Mouse (Mus musculus) C2C12 (cell line): ENCODE measurements at regions not wholly inside any gene's neighbourhood (a gene's known extent, or its start where the extent isn't known, plus 50 kb on each side); places are given as distances from the start of the nearest gene placed in this dataset.

Experiments used
- CEBPB ChIP-seq: IDR thresholded peaks from one replicate; pipeline ENCODE4 v1.6.1; 2011; ENCODE audit warnings: low read depth, mild to moderate bottlenecking, control low read depth, moderate library complexity
- CTCF ChIP-seq: IDR thresholded peaks from one replicate; pipeline ENCODE4 v1.5.1; 2011; ENCODE audit not compliant: control insufficient read depth, insufficient read depth, insufficient read length

DNA sequence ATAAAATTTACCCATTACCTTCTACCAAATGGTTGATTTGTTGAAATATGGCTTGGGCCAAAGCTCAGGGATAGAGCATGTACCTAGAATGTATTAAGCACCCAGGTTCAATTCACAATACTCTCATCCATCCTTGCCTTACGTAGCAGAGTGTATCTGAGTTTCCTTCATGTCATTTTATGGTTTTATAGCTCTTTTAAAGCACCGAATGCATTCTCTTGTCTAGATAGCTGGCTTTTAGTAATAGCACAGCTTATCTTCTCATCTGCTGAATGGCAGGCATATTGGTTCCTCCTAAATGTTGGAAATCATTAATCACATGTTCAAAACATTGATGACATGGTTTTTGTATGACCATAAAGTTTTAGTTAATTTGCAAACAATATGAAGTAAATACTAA, 212.8 kb downstream of the Gm7489 start:
- TF ChIP-seq CTCF (no peak), CEBPB (no peak)
